Mouse (Mus musculus) liver, embryonic 12.5 days (tissue): ENCODE measurements around the gene Lhx2. TPM values are rescaled to one million over a fixed set of nuclear protein-coding genes. Genes with fewer than 3 reads are reported as not detected.
A peak's percentile ranks its signal among the peaks of the same experiment; 100 is the strongest.

Experiments used
- ATAC-seq: fragments of 200-750 bp; cut with Nextera tagmentation; 2 replicates; pipeline ENCODE4 v1.8.0; 2017; ENCODE audit warnings: moderate number of reproducible peaks, mild to moderate bottlenecking, moderate library complexity
- H3K27ac ChIP-seq: fragments of 300-500 bp; sonication (generic); 2 replicates; pipeline ENCODE4 v1.5.1; 2016; ENCODE audit warnings: mild to moderate bottlenecking
- H3K27me3 ChIP-seq: fragments of 300-500 bp; sonication (generic); replicated peaks from 2 replicates; pipeline ENCODE4 v1.6.1; 2016; ENCODE audit warnings: mild to moderate bottlenecking, moderate library complexity
- H3K36me3 ChIP-seq: fragments of 300-500 bp; sonication (generic); 2 replicates; pipeline ENCODE4 v1.6.1; 2016; ENCODE audit warnings: mild to moderate bottlenecking, moderate library complexity
- H3K4me1 ChIP-seq: fragments of 300-500 bp; sonication (generic); 2 replicates; pipeline ENCODE4 v1.6.1; 2016
- H3K4me2 ChIP-seq: fragments of 300-500 bp; sonication (generic); 2 replicates; pipeline ENCODE4 v1.6.1; 2016; ENCODE audit warnings: mild to moderate bottlenecking, moderate library complexity
- H3K4me3 ChIP-seq: fragments of 300-500 bp; sonication (generic); 2 replicates; pipeline ENCODE4 v1.5.1; 2016; ENCODE audit warnings: mild to moderate bottlenecking, moderate library complexity
- H3K9ac ChIP-seq: fragments of 300-500 bp; sonication (generic); 2 replicates; pipeline ENCODE4 v1.6.1; 2016; ENCODE audit warnings: mild to moderate bottlenecking, moderate library complexity
- H3K9me3 ChIP-seq: fragments of 300-500 bp; sonication (generic); replicated peaks from 2 replicates; pipeline ENCODE4 v1.6.1; 2016; ENCODE audit warnings: mild to moderate bottlenecking, moderate library complexity
- WGBS: fragments of 180-500 bp; shearing (Covaris S2); methylation state at CpG from one replicate; pipeline ENCODE4 v1.1.7; 2016; ENCODE audit not compliant: insufficient replicate concordance; 5-methylcytosine and 5-hydroxymethylcytosine counted together
- polyA plus RNA-seq: library from polyadenylated mRNA; unstranded; fragments of >200 nt; fragmentation: Nextera tagmentation; extraction: Ambion mirVana; gene quantifications from 2 replicates; pipeline ENCODE4 v1.2.1, GENCODE M21; 2016

The Lhx2 gene
- 8.2 and 8.6 TPM in 2 replicates for polyA plus RNA-seq

DNA sequence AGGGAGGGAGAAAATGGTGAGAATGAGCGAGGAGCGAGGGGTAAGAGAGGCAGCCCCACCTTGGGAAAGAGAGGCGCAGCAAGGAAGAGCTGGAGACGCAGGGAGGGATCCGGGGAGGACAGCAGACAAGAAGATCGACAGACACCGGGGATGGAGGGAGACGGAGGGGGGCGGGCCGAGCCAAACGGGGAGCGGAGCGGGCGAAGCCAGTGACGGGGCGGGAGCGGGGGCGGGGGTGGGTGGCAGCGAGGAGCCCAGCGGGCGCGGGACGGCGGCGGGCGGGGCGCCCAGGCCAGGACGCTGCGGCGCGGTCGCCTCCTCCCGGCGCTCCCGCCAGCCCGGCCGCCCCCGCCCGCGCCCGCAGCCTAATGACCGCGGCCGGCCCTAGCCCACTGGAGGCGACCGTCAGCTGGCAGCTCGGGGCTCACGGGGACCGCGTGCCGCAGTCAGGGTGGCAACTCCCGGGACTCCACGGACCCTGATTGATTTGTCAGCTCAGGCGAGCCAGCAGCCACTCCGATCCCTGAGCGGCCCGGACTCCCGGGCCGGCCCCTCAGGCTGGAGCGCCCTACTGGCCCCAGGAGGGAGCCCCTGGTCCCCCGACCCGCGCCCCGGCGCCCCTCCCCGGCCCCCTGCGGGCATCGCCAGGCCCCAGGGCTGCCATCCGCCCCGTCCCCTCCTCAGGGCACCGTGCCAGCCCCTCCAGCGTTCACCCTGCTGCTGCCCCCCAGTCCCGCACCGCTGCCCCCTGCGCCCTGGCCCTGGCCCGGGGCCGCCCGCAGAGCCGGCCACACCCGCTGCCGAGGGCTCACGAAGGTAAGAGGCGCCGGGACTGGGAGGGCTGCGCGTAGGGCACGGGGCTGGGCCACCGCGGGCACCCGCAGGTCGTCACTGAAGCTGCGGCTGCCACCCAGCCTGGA is at the start of gene Lhx2:
TSS of gene Lhx2 (plus strand) at position 292 of the 920 bp plus-strand sequence.
- Histone ChIP-seq H3K36me3 (no peaks in the 10 kb centered on the region), H3K9ac (peak within 1 kb of the TSS; percentile 5), H3K4me1 (peaks cover 9% of the 10 kb centered on the region), H3K9me3 (no peaks in the 10 kb centered on the region), H3K27me3 (peaks cover 98% of the 10 kb centered on the region), H3K27ac (no peak within 1 kb of the TSS), H3K4me2 (peak within 1 kb of the TSS; percentile 65), H3K4me3 (peak within 1 kb of the TSS; percentile 43)
- ATAC-seq: no peak
- 2% methylated on average over 67 of the region's 92 CpGs for WGBS

DNA sequence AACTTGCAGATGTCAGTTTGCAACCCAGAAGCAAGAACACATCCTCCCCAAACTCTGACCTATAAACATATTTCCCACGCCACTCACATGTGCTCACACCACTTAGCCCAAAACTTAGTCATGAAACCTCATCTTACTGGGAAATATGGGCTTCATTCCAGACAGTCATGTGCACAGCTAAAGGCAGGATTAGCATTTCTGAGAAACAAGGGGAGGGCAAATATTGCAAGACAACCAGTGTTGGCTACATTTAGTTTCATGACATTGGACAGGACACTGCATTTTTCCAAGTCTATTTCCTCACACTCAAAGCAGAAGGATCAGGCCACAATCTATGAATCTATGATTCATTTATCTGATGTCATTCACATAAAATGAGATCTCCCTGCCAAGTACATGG is 47.6 kb upstream of the Lhx2 start:
- WGBS: 66% methylated on average over 1 of the region's 1 CpGs
- no peaks in the 10 kb centered on the region for H3K36me3 ChIP-seq
- H3K9me3 ChIP-seq: no peaks in the 10 kb centered on the region
- H3K27ac ChIP-seq: no peak overlapping the region
- no peak overlapping the region for H3K9ac ChIP-seq
- peaks cover 14% of the 10 kb centered on the region for H3K4me1 ChIP-seq
- no peak overlapping the region for H3K4me3 ChIP-seq
- H3K4me2 ChIP-seq: no peak overlapping the region
- H3K27me3 ChIP-seq: peaks cover 14% of the 10 kb centered on the region
- no peak for ATAC-seq

GRCm38 (mm10) chr2:38295939-38296338 is 43.1 kb upstream of the Lhx2 start:
- no peak for ATAC-seq
- H3K9ac ChIP-seq: no peak overlapping the region
- H3K36me3 ChIP-seq: no peaks in the 10 kb centered on the region
- no peak overlapping the region for H3K4me2 ChIP-seq
- no peak overlapping the region for H3K4me3 ChIP-seq
- WGBS: 71% methylated on average over 4 of the region's 4 CpGs
- no peaks in the 10 kb centered on the region for H3K9me3 ChIP-seq
- H3K27ac ChIP-seq: no peak overlapping the region
- peaks cover 31% of the 10 kb centered on the region for H3K27me3 ChIP-seq
- H3K4me1 ChIP-seq: no peaks in the 10 kb centered on the region; the same call in 1 of the 2 replicates

GRCm38 (mm10) chr2:38300941-38301340 is 38.1 kb upstream of the Lhx2 start:
- H3K4me3 ChIP-seq: no peak overlapping the region
- 49% methylated on average over 2 of the region's 2 CpGs for WGBS
- ATAC-seq: no peak

DNA sequence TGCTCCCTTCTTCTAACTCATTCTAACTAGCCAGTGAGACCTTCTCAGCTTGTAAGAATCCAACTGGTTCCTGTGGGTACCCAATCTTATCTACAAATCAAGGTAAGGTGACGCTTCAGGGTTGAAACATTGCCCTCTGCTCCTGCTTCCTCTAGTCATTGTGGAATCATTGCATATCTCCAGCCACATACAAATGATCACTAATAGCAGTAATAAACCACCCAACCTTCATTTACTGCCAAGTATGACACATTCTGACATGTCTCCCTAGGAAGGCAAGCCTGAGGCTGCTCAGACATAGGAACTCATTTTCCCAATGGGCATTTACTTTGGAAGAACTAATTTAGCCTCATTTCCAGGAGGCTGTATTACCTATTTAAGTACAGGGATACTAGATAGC is 33.9 kb upstream of the Lhx2 start:
- no peaks in the 10 kb centered on the region; the same call in 1 of the 2 replicates for H3K4me1 ChIP-seq
- WGBS: 29% methylated on average over 1 of the region's 1 CpGs
- no peaks in the 10 kb centered on the region for H3K9me3 ChIP-seq
- ATAC-seq: no peak
- peaks cover 61% of the 10 kb centered on the region for H3K27me3 ChIP-seq
- H3K4me3 ChIP-seq: no peak overlapping the region
- no peaks in the 10 kb centered on the region for H3K36me3 ChIP-seq
- no peak overlapping the region for H3K27ac ChIP-seq
- no peak overlapping the region for H3K9ac ChIP-seq
- H3K4me2 ChIP-seq: no peak overlapping the region

More at GRCm38 (mm10) chr2:38300941-38301340, 38.1 kb upstream of the Lhx2 start:
- Histone ChIP-seq H3K27me3 (peaks cover 65% of the 10 kb centered on the region), H3K4me1 (no peaks in the 10 kb centered on the region; the same call in 1 of the 2 replicates), H3K9me3 (no peaks in the 10 kb centered on the region), H3K4me2 (no peak overlapping the region), H3K27ac (no peak overlapping the region), H3K36me3 (no peaks in the 10 kb centered on the region), H3K9ac (no peak overlapping the region)

- no peak for ATAC-seq
- H3K9ac ChIP-seq: no peak overlapping the region
Measured at GRCm38 (mm10) chr2:38312921-38313320, 26.2 kb upstream of the Lhx2 start.

GRCm38 (mm10) chr2:38313399-38313798 is 25.7 kb upstream of the Lhx2 start:
- Histone ChIP-seq H3K9ac (no peak overlapping the region), H3K9me3 (no peaks in the 10 kb centered on the region)
- WGBS: 30% methylated on average over 3 of the region's 3 CpGs

More at GRCm38 (mm10) chr2:38312921-38313320, 26.2 kb upstream of the Lhx2 start:
- H3K9me3 ChIP-seq: no peaks in the 10 kb centered on the region
- no peak overlapping the region for H3K27ac ChIP-seq
- no peaks in the 10 kb centered on the region for H3K36me3 ChIP-seq
- H3K4me3 ChIP-seq: no peak overlapping the region
- peaks cover 67% of the 10 kb centered on the region for H3K27me3 ChIP-seq
- H3K4me2 ChIP-seq: no peak overlapping the region
- 32% methylated on average over 3 of the region's 3 CpGs for WGBS
- no peaks in the 10 kb centered on the region for H3K4me1 ChIP-seq

DNA sequence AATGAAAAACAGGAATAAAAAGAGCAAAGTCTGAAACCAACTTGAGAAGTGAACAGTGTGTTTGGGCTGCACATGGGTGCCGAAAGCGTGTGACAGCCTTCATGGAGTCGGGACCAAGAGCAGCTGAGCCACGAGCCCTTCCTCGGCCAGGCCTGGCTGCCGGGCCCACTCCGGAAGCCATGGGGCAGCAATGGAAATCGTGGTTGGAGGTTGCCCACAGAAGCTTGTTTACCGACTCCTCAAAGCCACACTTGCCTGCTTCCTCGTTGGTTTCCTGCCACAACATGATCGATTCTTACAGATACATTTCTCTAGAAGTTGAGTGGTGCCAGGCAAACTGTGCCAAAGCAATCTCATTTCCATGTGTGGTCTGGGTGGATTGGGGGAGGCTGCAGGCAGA is 20.0 kb upstream of the Lhx2 start:
- no peak for ATAC-seq
- Histone ChIP-seq H3K9me3 (no peaks in the 10 kb centered on the region), H3K36me3 (no peaks in the 10 kb centered on the region), H3K4me1 (no peaks in the 10 kb centered on the region), H3K4me2 (no peak overlapping the region), H3K4me3 (no peak overlapping the region), H3K9ac (no peak overlapping the region), H3K27ac (no peak overlapping the region), H3K27me3 (peaks cover 77% of the 10 kb centered on the region)
- 23% methylated on average over 11 of the region's 11 CpGs for WGBS

More at GRCm38 (mm10) chr2:38313399-38313798, 25.7 kb upstream of the Lhx2 start:
- no peak overlapping the region for H3K4me2 ChIP-seq
- H3K36me3 ChIP-seq: no peaks in the 10 kb centered on the region
- ATAC-seq: no peak
- H3K27ac ChIP-seq: no peak overlapping the region
- no peak overlapping the region for H3K4me3 ChIP-seq
- no peaks in the 10 kb centered on the region for H3K4me1 ChIP-seq
- peaks cover 69% of the 10 kb centered on the region for H3K27me3 ChIP-seq

DNA sequence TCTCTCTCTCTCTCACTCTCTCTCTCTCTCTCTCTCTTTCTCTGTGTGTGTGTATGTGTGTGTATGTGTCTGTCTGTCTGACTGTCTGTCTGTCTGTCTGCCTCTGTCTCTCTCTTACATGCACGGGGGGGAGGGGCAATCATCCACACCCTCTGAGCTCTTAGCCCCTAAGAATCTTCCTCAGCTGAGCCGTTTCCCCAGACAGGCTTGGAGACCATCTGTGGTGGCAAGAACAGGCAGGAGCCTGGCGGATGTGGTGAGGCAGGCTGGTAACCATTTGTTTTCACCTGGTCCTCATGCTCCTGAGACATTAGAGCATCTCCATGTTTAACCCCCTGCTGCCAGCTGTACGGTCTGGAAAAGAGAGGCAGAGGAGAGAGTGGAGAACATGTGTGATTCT is 18.2 kb upstream of the Lhx2 start:
- no peaks in the 10 kb centered on the region for H3K9me3 ChIP-seq
- no peaks in the 10 kb centered on the region for H3K36me3 ChIP-seq
- H3K4me3 ChIP-seq: no peak overlapping the region
- no peaks in the 10 kb centered on the region for H3K4me1 ChIP-seq
- no peak for ATAC-seq
- no peak overlapping the region for H3K4me2 ChIP-seq
- peaks cover 77% of the 10 kb centered on the region for H3K27me3 ChIP-seq
- H3K9ac ChIP-seq: no peak overlapping the region
- WGBS: 41% methylated on average over 4 of the region's 4 CpGs
- H3K27ac ChIP-seq: no peak overlapping the region

- peaks cover 91% of the 10 kb centered on the region for H3K27me3 ChIP-seq
- no peak overlapping the region for H3K9ac ChIP-seq
- H3K36me3 ChIP-seq: no peaks in the 10 kb centered on the region
- no peak overlapping the region for H3K27ac ChIP-seq
- H3K4me2 ChIP-seq: no peak overlapping the region
- H3K4me3 ChIP-seq: no peak overlapping the region
- no peaks in the 10 kb centered on the region for H3K4me1 ChIP-seq
- H3K9me3 ChIP-seq: no peaks in the 10 kb centered on the region
- no peak for ATAC-seq
- WGBS: 27% methylated on average over 8 of the region's 8 CpGs
Measured at GRCm38 (mm10) chr2:38323380-38323779, 15.7 kb upstream of the Lhx2 start.

- Histone ChIP-seq H3K36me3 (no peaks in the 10 kb centered on the region), H3K4me2 (no peak overlapping the region), H3K4me1 (no peaks in the 10 kb centered on the region), H3K27ac (no peak overlapping the region), H3K4me3 (no peak overlapping the region), H3K27me3 (peaks cover 81% of the 10 kb centered on the region), H3K9ac (no peak overlapping the region), H3K9me3 (no peaks in the 10 kb centered on the region)
- no peak for ATAC-seq
- 43% methylated on average over 1 of the region's 1 CpGs for WGBS
Measured at GRCm38 (mm10) chr2:38326671-38327070, 12.4 kb upstream of the Lhx2 start.

DNA sequence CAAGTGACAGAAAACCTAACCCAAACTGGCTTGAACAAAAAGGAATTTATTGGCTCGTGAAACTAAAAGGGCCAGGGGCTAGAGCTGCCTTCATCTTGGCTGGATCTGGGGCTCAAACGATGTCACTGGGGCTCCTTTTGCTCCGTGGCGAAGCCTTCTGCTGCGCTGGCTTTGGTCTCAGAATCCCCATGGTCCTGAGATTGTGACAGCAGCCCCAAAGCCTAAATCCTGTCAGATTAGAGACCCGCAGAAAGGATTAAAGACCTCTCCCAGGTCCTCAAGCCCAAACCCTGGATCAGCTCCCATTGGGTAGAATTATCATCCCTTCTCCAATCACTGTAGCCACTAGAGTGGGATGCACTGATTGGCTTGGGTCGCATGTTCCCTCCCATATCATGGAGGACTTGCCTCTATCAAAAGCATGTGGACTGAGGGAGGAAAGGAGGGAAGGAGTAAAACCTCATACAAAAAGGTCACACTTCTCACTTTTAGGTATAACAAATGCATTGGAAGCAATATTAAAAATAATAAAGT is 5.4 kb upstream of the Lhx2 start:
- H3K27me3 ChIP-seq: peaks cover 81% of the 10 kb centered on the region
- H3K9me3 ChIP-seq: no peaks in the 10 kb centered on the region
- H3K27ac ChIP-seq: no peak overlapping the region
- ATAC-seq: no peak
- H3K36me3 ChIP-seq: no peaks in the 10 kb centered on the region
- H3K9ac ChIP-seq: no peak overlapping the region
- no peak overlapping the region for H3K4me3 ChIP-seq
- 26% methylated on average over 7 of the region's 7 CpGs for WGBS
- H3K4me1 ChIP-seq: no peaks in the 10 kb centered on the region
- H3K4me2 ChIP-seq: no peak overlapping the region
